Mouse (Mus musculus) megakaryocyte, embryonic 14.5 days (primary cell): ENCODE data around the gene Mad1l1. TPM values are rescaled to one million over a fixed set of nuclear protein-coding genes. Genes with fewer than 3 reads are reported as not detected.

ENCODE experiments used
- H3K27me3 ChIP-seq: replicated peaks from 2 replicates; pipeline ENCODE3; 2012; ENCODE audit warnings: inconsistent platforms
- H3K36me3 ChIP-seq: replicated peaks from 2 replicates; pipeline ENCODE3; 2012; ENCODE audit warnings: low read length, inconsistent platforms, mixed read lengths
- H3K4me1 ChIP-seq: 2 replicates; pipeline ENCODE4 v1.6.1; 2012; ENCODE audit warnings: inconsistent platforms
- H3K4me3 ChIP-seq: replicated peaks from 2 replicates; pipeline ENCODE3; 2012; ENCODE audit warnings: moderate library complexity, mild to moderate bottlenecking, inconsistent platforms
- H3K9me3 ChIP-seq: 2 replicates; pipeline ENCODE4 v1.6.1; 2012; ENCODE audit warnings: inconsistent platforms
- FLI1 ChIP-seq: IDR thresholded peaks from 2 replicates; pipeline ENCODE4 v1.6.1; 2012; ENCODE audit warnings: low read length, inconsistent platforms, mixed read lengths
- GATA1 ChIP-seq: IDR thresholded peaks from 3 replicates; pipeline ENCODE4 v1.6.1; 2012; ENCODE audit warnings: mixed read lengths, low read length, inconsistent platforms, borderline replicate concordance
- polyA plus RNA-seq: library from polyadenylated mRNA; stranded (reverse); fragments of >175 nt; gene quantifications from 2 replicates; pipeline ENCODE4 v1.2.3, GENCODE M21; 2012; ENCODE audit warnings: low replicate concordance; ENCODE audit not compliant: insufficient read depth

Gene Mad1l1
- polyA plus RNA-seq, 1 experiment: 10.3 TPM

GRCm38 (mm10) chr5:139979371-139979770 lies 342.0 kb downstream of the Mad1l1 start:
- Histone ChIP-seq H3K4me3 (no peak overlapping the region), H3K36me3 (no peaks in the 10 kb centered on the region), H3K9me3 (peaks cover 6% of the 10 kb centered on the region), H3K27me3 (peaks cover 52% of the 10 kb centered on the region), H3K4me1 (no peaks in the 10 kb centered on the region)
- TF ChIP-seq GATA1 (no peak), FLI1 (no peak)

- TF ChIP-seq GATA1 (no peak), FLI1 (no peak)
- H3K4me1 ChIP-seq: no peaks in the 10 kb centered on the region
- no peaks in the 10 kb centered on the region for H3K36me3 ChIP-seq
- H3K27me3 ChIP-seq: peaks cover 48% of the 10 kb centered on the region
- no peak overlapping the region for H3K4me3 ChIP-seq
- peaks cover 6% of the 10 kb centered on the region for H3K9me3 ChIP-seq
Observed at GRCm38 (mm10) chr5:139978525-139979276, 342.7 kb downstream of the Mad1l1 start.

- no peak for TF ChIP-seq FLI1
- TF ChIP-seq GATA1: no peak
- Histone ChIP-seq H3K27me3 (peaks cover 57% of the 10 kb centered on the region), H3K4me3 (no peak overlapping the region), H3K9me3 (peaks cover 6% of the 10 kb centered on the region), H3K36me3 (no peaks in the 10 kb centered on the region), H3K4me1 (no peaks in the 10 kb centered on the region)
Observed at GRCm38 (mm10) chr5:139977476-139977875, 343.9 kb downstream of the Mad1l1 start.

- Histone ChIP-seq H3K9me3 (no peaks in the 10 kb centered on the region), H3K36me3 (no peaks in the 10 kb centered on the region), H3K4me3 (no peak overlapping the region), H3K27me3 (peaks cover 62% of the 10 kb centered on the region), H3K4me1 (no peaks in the 10 kb centered on the region; the same call in 1 of the 2 replicates)
- TF ChIP-seq FLI1: no peak
- TF ChIP-seq GATA1: no peak
Observed at GRCm38 (mm10) chr5:139976584-139976983, 344.8 kb downstream of the Mad1l1 start.

- Histone ChIP-seq H3K36me3 (no peaks in the 10 kb centered on the region), H3K27me3 (peaks cover 82% of the 10 kb centered on the region), H3K4me1 (peaks cover 8% of the 10 kb centered on the region; the same call in 1 of the 2 replicates), H3K4me3 (peak overlapping the region; percentile 42), H3K9me3 (no peaks in the 10 kb centered on the region)
- TF ChIP-seq GATA1: no peak
- TF ChIP-seq FLI1: no peak
Observed at GRCm38 (mm10) chr5:139970186-139970631, 351.1 kb downstream of the Mad1l1 start.

- Histone ChIP-seq H3K36me3 (no peaks in the 10 kb centered on the region), H3K9me3 (no peaks in the 10 kb centered on the region), H3K4me1 (peaks cover 11% of the 10 kb centered on the region; the same call in 1 of the 2 replicates), H3K27me3 (peaks cover 85% of the 10 kb centered on the region), H3K4me3 (no peak overlapping the region)
- TF ChIP-seq FLI1 (no peak), GATA1 (no peak)
Observed at GRCm38 (mm10) chr5:139969151-139969948, 352.0 kb downstream of the Mad1l1 start.

GRCm38 (mm10) chr5:139965596-139965995 lies 355.8 kb downstream of the Mad1l1 start:
- H3K4me3 ChIP-seq: no peak overlapping the region
- H3K36me3 ChIP-seq: no peaks in the 10 kb centered on the region
- peaks cover 12% of the 10 kb centered on the region; the same call in 1 of the 2 replicates for H3K4me1 ChIP-seq
- TF ChIP-seq GATA1 (no peak), FLI1 (no peak)
- peaks cover 76% of the 10 kb centered on the region for H3K27me3 ChIP-seq
- H3K9me3 ChIP-seq: no peaks in the 10 kb centered on the region

GRCm38 (mm10) chr5:139964391-139964790 lies 357.0 kb downstream of the Mad1l1 start:
- Histone ChIP-seq H3K36me3 (no peaks in the 10 kb centered on the region), H3K4me3 (no peak overlapping the region), H3K9me3 (no peaks in the 10 kb centered on the region), H3K27me3 (peaks cover 70% of the 10 kb centered on the region), H3K4me1 (peaks cover 7% of the 10 kb centered on the region; the same call in 1 of the 2 replicates)
- TF ChIP-seq GATA1 (no peak), FLI1 (no peak)

- H3K4me1 ChIP-seq: peaks cover 14% of the 10 kb centered on the region
- peaks cover 70% of the 10 kb centered on the region for H3K27me3 ChIP-seq
Observed at GRCm38 (mm10) chr5:139959741-139960140, 361.6 kb downstream of the Mad1l1 start.

More at GRCm38 (mm10) chr5:139959741-139960140, 361.6 kb downstream of the Mad1l1 start:
- no peak for TF ChIP-seq GATA1
- no peak for TF ChIP-seq FLI1
- H3K4me3 ChIP-seq: no peak overlapping the region
- no peaks in the 10 kb centered on the region for H3K36me3 ChIP-seq
- H3K9me3 ChIP-seq: no peaks in the 10 kb centered on the region

Other genes starting within 250 kb of the Mad1l1 start
- gene Nudt1, start 104 bp upstream of the Mad1l1 start, polyA plus RNA-seq: 21.0 TPM in 1 of 2 replicates, not detected in the other
- 6.7 TPM in 1 of 2 replicates, not detected in the other for gene Mrm2, start 10.3 kb upstream of the Mad1l1 start, polyA plus RNA-seq
- gene Snx8, start 67.7 kb upstream of the Mad1l1 start, polyA plus RNA-seq: 7.2 and 17.8 TPM in 2 replicates
- 18.7 and 48.8 TPM in 2 replicates for gene Eif3b, start 97.8 kb upstream of the Mad1l1 start, polyA plus RNA-seq
- gene Gm4869, start 124.1 kb upstream of the Mad1l1 start, polyA plus RNA-seq: 0.03 TPM in 1 of 2 replicates, not detected in the other
- 145 and 281 TPM in 2 replicates for gene Chst12, start 184.0 kb upstream of the Mad1l1 start, polyA plus RNA-seq
- 0.77 TPM in 1 of 2 replicates, not detected in the other for gene Grifin, start 243.5 kb upstream of the Mad1l1 start, polyA plus RNA-seq